Mouse (Mus musculus) limb, embryonic 12.5 days (tissue): ENCODE results near the gene Gm10837. TPM values are rescaled to one million over a fixed set of nuclear protein-coding genes. Genes with fewer than 3 reads are reported as not detected.
"Not testable (repeated sequence)": the region's sequence is repeated elsewhere in the genome, so short reads cannot be mapped to it uniquely, and the experiment has no call there.

Experiments
- ATAC-seq: fragments of 200-750 bp; cut with Nextera tagmentation; 2 replicates; pipeline ENCODE4 v1.8.0; 2017; ENCODE audit warnings: low read depth, moderate TSS enrichment; ENCODE audit not compliant: insufficient number of reproducible peaks, insufficient read depth, low FRiP score, low TSS enrichment
- H3K27ac ChIP-seq: fragments of 300-500 bp; sonication (generic); 2 replicates; pipeline ENCODE4 v1.5.1; 2016; ENCODE audit warnings: mild to moderate bottlenecking, moderate library complexity
- H3K27me3 ChIP-seq: fragments of 300-500 bp; sonication (generic); 2 replicates; pipeline ENCODE4 v1.6.1; 2016; ENCODE audit warnings: mild to moderate bottlenecking, moderate library complexity
- H3K36me3 ChIP-seq: fragments of 300-500 bp; sonication (generic); 2 replicates; pipeline ENCODE4 v1.6.1; 2016; ENCODE audit warnings: mild to moderate bottlenecking, moderate library complexity
- H3K4me1 ChIP-seq: fragments of 300-500 bp; sonication (generic); replicated peaks from 2 replicates; pipeline ENCODE4 v1.6.1; 2016
- H3K4me2 ChIP-seq: fragments of 300-500 bp; sonication (generic); 2 replicates; pipeline ENCODE4 v1.6.1; 2016; ENCODE audit warnings: mild to moderate bottlenecking, moderate library complexity
- H3K4me3 ChIP-seq: fragments of 300-500 bp; sonication (generic); replicated peaks from 2 replicates; pipeline ENCODE4 v1.5.1; 2016; ENCODE audit warnings: mild to moderate bottlenecking
- H3K9ac ChIP-seq: fragments of 300-500 bp; sonication (generic); replicated peaks from 2 replicates; pipeline ENCODE4 v1.6.1; 2016; ENCODE audit warnings: mild to moderate bottlenecking, moderate library complexity
- H3K9me3 ChIP-seq: fragments of 300-500 bp; sonication (generic); 2 replicates; pipeline ENCODE4 v1.6.1; 2016; ENCODE audit warnings: mild to moderate bottlenecking, moderate library complexity
- WGBS: fragments of 180-500 bp; shearing (Covaris S2); methylation state at CpG from one replicate; pipeline ENCODE4 v1.1.7; 2016; 5-methylcytosine and 5-hydroxymethylcytosine counted together
- polyA plus RNA-seq: library from polyadenylated mRNA; unstranded; fragments of >200 nt; fragmentation: Nextera tagmentation; extraction: Ambion mirVana; gene quantifications from 2 replicates; pipeline ENCODE4 v1.2.1, GENCODE M21; 2016

Gene Gm10837
- polyA plus RNA-seq, 1 experiment from 2014 or later: 0.18 TPM

DNA sequence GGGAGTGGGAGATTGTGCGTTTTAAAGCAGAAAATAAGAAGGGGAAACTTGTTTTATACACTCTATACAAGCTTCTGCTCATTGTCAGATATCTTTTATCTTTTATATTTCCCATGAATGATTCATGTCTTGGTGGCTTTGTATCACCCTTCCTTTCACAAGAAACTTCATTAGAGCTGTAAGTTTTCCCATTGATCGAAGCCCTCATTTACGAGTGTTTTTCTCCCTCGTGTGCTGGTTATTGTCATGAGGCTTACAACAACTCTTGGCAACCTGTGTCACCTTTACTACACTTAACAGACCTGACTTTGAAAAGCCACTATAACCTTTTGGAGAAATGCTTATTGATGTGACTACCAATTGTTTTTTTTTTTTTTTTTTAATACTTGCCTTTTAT lies 34.8 kb upstream of the Gm10837 start:
- peaks cover 41% of the 10 kb centered on the region for H3K27me3 ChIP-seq

DNA sequence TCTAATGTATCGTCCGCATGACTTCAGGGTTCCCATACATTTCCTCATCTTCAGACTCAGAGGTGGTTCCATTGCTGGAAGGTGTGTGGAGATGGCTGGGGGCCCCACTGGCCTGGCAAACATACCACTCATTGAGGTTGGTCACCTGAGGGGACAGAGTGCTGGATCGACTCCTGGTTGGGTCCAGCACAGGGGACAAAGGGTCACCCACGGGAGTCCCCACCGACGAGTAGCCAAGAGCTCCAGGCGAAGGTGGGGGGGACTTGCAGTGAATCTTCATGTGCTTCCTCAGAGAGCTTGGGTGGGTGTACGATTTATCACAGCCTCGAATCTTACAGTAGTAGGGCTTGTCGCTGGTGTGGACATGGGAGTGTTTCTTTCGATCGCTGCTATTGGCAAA lies 31.1 kb upstream of the Gm10837 start:
- not testable (repeated sequence) for H3K9me3 ChIP-seq, H3K36me3 ChIP-seq, H3K27ac ChIP-seq, H3K4me2 ChIP-seq, ATAC-seq, H3K4me3 ChIP-seq, H3K9ac ChIP-seq
- Histone ChIP-seq H3K4me1 (peaks cover 28% of the 10 kb centered on the region), H3K27me3 (peaks cover 32% of the 10 kb centered on the region)
- 89% methylated on average over 11 of the region's 12 CpGs for WGBS

More for the DNA sequence above, 34.8 kb upstream of the Gm10837 start:
- no peak overlapping the region for H3K4me2 ChIP-seq
- no peak for ATAC-seq
- peaks cover 44% of the 10 kb centered on the region for H3K4me1 ChIP-seq
- H3K9ac ChIP-seq: no peak overlapping the region
- no peak overlapping the region for H3K27ac ChIP-seq
- no peaks in the 10 kb centered on the region for H3K36me3 ChIP-seq
- no peaks in the 10 kb centered on the region for H3K9me3 ChIP-seq
- WGBS: 54% methylated on average over 4 of the region's 4 CpGs
- H3K4me3 ChIP-seq: no peak overlapping the region

DNA sequence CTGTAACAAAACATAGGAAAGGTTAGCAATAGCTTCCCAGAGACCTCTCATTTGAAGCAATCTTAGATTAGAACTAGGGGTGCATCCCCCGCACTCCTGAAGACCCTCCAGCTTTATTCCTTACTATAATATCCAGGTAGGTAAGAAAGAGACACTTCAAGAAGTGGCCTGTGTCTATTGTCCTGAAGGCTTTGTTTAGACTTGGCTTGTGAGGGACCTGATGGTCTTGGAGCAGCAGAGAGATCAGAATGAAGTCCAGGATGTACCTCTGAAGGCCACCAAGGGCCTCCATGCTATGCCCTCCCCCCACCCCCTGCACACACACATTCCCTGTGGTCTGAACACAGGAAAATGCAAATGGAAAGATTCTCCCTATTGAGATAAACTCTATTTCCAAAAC lies 30.6 kb upstream of the Gm10837 start:
- Histone ChIP-seq H3K4me2 (peak overlapping the region; percentile 13; the same call in 1 of the 2 replicates), H3K9ac (no peak overlapping the region), H3K4me1 (peaks cover 30% of the 10 kb centered on the region), H3K9me3 (no peaks in the 10 kb centered on the region), H3K4me3 (no peak overlapping the region; the same call in 1 of the 2 replicates), H3K36me3 (no peaks in the 10 kb centered on the region), H3K27ac (no peak overlapping the region), H3K27me3 (peaks cover 33% of the 10 kb centered on the region)
- WGBS: 88% methylated on average over 1 of the region's 1 CpGs
- no peak for ATAC-seq

DNA sequence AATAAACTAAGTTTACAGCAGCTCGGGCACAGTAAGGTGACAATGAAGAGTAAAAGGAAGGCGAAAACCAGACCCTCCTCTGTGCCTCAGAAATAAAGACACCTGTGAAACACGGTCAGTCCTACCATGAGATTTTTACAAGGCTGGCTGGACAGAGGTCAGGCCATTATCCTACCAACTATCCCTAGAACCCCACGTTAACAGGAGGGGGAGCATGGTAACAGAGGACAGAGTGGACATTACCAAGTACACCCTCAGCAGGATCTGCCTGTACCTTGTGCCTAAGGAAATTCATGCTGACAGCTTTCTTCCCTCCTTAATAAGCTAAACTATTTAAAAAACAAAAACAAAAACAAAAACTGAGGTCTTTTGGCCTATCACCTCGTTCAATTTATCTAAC lies 30.2 kb upstream of the Gm10837 start:
- Histone ChIP-seq H3K27me3 (peaks cover 37% of the 10 kb centered on the region), H3K36me3 (no peaks in the 10 kb centered on the region), H3K4me3 (no peak overlapping the region; the same call in 1 of the 2 replicates), H3K9ac (no peak overlapping the region), H3K4me1 (peaks cover 30% of the 10 kb centered on the region), H3K27ac (no peak overlapping the region), H3K9me3 (no peaks in the 10 kb centered on the region), H3K4me2 (peak overlapping the region; percentile 13)
- ATAC-seq: no peak
- 41% methylated on average over 5 of the region's 5 CpGs for WGBS

DNA sequence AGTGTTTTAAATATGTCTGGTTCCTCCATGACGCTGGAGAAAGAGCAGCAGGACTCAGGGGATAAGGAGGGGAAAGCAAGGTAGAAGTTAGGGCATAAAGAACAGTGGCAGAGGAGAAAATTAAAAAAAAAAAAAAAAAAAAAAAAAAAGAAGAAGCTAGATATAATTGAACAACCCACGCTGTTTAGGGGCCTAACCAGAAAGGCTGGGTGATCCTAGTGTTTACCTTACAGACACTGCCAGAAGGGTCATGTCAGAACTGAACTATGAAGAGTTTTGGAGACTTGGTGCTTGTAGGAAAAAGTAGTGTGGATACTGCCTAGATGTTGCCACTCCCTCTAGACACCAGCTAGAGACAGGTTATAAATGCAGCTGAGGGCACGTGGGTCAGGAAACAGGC lies 28.9 kb upstream of the Gm10837 start:
- Histone ChIP-seq H3K4me2 (peak overlapping the region; percentile 87), H3K36me3 (no peaks in the 10 kb centered on the region), H3K4me3 (peak overlapping the region; percentile 69), H3K9me3 (no peaks in the 10 kb centered on the region), H3K4me1 (peaks cover 30% of the 10 kb centered on the region), H3K9ac (peak overlapping the region; percentile 87), H3K27ac (0 out of 2 replicates have a peak overlapping the region, but pooled peaks have one; percentile 96), H3K27me3 (peaks cover 50% of the 10 kb centered on the region)
- 13% methylated on average over 3 of the region's 3 CpGs for WGBS
- no peak for ATAC-seq

DNA sequence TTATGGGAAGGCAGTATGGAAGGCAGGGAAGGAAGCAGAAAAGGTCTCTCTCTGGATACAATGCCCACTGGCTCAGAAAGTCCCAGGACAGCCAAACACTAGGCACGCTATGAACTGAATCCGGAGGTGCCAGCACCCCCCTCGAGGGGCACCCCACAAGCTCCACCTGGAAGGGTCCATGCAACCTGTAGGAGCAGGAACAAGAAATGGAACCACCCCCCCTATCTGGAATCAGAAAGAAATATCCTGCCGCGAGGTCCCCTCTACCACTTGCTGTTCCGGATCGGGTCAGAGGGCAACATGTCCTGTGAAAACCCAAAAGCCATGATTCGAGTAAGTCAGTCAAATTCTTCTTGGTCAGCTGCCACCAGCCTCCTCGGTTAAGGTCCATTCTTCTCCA lies 28.4 kb upstream of the Gm10837 start:
- peak overlapping the region; percentile 69 for H3K4me3 ChIP-seq
- H3K4me1 ChIP-seq: peaks cover 30% of the 10 kb centered on the region
- no peaks in the 10 kb centered on the region for H3K36me3 ChIP-seq
- no peak for ATAC-seq
- 10% methylated on average over 9 of the region's 9 CpGs for WGBS
- peaks cover 54% of the 10 kb centered on the region for H3K27me3 ChIP-seq
- peak overlapping the region; percentile 96 for H3K27ac ChIP-seq
- H3K9ac ChIP-seq: peak overlapping the region; percentile 87
- H3K9me3 ChIP-seq: no peaks in the 10 kb centered on the region
- peak overlapping the region; percentile 87 for H3K4me2 ChIP-seq

DNA sequence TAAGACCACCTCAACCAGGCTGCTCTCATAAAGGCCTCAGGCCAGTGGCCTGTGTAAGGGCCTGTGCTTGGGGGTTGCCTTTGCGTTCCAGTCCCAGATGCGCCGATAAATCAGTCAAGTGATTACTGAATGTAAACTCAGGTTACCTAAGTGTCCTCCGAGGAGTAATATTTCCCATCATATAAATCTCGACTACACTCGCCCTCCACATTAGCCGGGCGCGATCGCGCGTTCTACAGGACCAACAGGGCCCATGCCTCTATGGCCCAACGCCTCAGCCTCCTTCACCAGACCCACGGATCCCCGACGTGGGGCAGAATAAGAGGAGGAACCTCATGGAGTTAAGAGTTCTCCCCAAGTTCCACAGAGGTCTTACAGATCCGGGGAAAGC lies 27.7 kb upstream of the Gm10837 start:
- ATAC-seq: no peak; the same call in 1 of the 2 replicates
- peak overlapping the region; percentile 69 for H3K4me3 ChIP-seq
- no peaks in the 10 kb centered on the region for H3K36me3 ChIP-seq
- H3K9me3 ChIP-seq: no peaks in the 10 kb centered on the region
- peak overlapping the region; percentile 87 for H3K4me2 ChIP-seq
- H3K27me3 ChIP-seq: peaks cover 57% of the 10 kb centered on the region
- peak overlapping the region; percentile 87 for H3K9ac ChIP-seq
- H3K27ac ChIP-seq: peak overlapping the region; percentile 96
- peaks cover 30% of the 10 kb centered on the region for H3K4me1 ChIP-seq
- WGBS: 7% methylated on average over 17 of the region's 17 CpGs

DNA sequence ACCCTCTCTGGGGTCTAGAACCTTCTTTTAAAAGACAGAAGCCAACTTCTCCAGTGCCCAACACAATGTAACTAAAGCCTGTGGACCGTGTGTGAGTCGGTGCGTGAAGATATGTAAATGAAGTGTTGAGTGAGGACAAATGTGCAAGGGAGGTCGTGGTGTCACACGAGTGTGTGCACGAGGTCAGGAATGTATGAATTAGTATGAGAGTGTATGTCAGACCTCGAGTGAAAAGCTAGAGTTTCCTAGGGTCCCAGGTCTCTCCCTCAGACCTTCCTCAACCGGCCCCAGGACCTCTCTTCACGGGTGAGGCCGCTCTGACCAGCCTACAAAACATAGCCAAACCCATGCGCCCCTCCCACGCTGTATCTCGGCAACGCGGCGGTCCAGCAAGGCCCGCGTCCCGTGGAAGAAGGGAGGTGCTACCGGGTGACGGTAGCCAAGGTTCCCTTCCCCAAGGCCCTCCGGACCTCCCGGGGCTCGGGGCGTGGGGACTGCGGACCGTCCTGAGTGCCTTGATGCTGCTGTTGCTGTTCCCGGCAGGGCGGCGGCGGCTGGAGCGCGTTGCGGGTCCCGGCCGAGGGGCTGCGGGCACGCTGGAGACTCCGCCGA lies 27.2 kb upstream of the Gm10837 start:
- Histone ChIP-seq H3K9me3 (no peaks in the 10 kb centered on the region), H3K9ac (peak overlapping the region; percentile 87), H3K27ac (peak overlapping the region; percentile 96), H3K36me3 (no peaks in the 10 kb centered on the region), H3K27me3 (peaks cover 61% of the 10 kb centered on the region), H3K4me2 (peak overlapping the region; percentile 87), H3K4me1 (peaks cover 30% of the 10 kb centered on the region), H3K4me3 (peak overlapping the region; percentile 69)
- no peak for ATAC-seq
- WGBS: 1% methylated on average over 40 of the region's 40 CpGs

DNA sequence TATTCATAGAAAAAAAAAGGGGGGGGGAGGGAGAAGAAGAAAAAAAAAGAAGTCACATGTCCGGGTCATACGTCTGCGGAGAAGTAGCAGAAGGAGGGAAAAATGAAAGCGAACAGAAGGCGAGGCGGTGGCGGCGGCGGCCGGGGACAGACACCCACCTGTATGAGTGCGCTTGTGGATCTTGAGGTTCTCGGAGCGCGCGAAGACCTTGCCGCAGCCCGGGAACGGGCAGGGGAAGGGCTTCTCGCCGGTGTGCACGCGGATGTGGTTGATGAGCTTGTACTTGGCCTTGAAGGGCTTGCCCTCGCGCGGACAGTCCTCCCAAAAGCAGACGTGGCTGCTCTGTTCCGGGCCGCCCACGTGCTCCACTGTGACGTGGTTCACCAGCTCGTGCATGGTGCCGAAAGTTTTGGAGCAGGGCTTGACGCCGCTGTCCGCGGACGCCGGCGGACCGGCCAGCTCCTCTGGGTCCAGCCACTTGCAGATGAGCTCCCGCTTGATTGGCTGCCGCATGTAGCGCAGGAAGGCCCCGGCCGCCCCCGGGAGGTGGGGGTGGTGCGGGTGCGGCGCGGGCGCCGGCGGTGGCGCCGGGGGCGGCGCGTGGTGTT lies 26.5 kb upstream of the Gm10837 start:
- peak; percentile 4; the same call in 1 of the 2 replicates for ATAC-seq

DNA sequence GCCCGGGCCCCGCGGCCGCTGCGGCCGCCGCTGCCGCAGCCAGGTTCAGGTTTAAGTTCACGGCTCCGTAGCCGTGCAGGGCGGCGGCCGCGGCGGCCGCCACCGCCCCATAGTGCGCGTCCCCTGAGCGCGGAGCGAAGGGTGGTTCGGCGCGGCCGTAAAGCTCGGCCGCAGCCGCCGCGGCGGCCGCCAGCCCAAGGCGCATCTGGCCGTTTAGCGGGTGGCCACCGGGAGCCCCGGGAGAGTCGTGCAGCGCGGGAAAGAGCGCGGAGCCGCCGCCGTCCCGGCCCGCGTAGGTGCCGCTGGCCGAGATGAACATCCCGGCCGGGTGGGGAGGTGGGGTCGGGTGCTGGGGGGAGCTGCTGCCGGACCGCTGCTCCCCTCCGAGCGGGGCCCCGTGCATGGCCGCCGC lies 26.0 kb upstream of the Gm10837 start:
- Histone ChIP-seq H3K9ac (peak overlapping the region; percentile 87), H3K4me2 (peak overlapping the region; percentile 87), H3K4me3 (peak overlapping the region; percentile 69), H3K9me3 (no peaks in the 10 kb centered on the region), H3K27me3 (peaks cover 73% of the 10 kb centered on the region), H3K36me3 (no peaks in the 10 kb centered on the region), H3K27ac (peak overlapping the region; percentile 96), H3K4me1 (peaks cover 41% of the 10 kb centered on the region)
- no peak for ATAC-seq
- 0% methylated on average over 60 of the region's 62 CpGs for WGBS

More for the DNA sequence above, 26.5 kb upstream of the Gm10837 start:
- peaks cover 37% of the 10 kb centered on the region for H3K4me1 ChIP-seq
- peak overlapping the region; percentile 69 for H3K4me3 ChIP-seq
- H3K27ac ChIP-seq: peak overlapping the region; percentile 96
- not testable (repeated sequence) for H3K36me3 ChIP-seq, H3K9me3 ChIP-seq
- WGBS: under 1% methylated on average over 58 of the region's 58 CpGs
- H3K27me3 ChIP-seq: peaks cover 68% of the 10 kb centered on the region
- H3K4me2 ChIP-seq: peak overlapping the region; percentile 87
- H3K9ac ChIP-seq: peak overlapping the region; percentile 87

DNA sequence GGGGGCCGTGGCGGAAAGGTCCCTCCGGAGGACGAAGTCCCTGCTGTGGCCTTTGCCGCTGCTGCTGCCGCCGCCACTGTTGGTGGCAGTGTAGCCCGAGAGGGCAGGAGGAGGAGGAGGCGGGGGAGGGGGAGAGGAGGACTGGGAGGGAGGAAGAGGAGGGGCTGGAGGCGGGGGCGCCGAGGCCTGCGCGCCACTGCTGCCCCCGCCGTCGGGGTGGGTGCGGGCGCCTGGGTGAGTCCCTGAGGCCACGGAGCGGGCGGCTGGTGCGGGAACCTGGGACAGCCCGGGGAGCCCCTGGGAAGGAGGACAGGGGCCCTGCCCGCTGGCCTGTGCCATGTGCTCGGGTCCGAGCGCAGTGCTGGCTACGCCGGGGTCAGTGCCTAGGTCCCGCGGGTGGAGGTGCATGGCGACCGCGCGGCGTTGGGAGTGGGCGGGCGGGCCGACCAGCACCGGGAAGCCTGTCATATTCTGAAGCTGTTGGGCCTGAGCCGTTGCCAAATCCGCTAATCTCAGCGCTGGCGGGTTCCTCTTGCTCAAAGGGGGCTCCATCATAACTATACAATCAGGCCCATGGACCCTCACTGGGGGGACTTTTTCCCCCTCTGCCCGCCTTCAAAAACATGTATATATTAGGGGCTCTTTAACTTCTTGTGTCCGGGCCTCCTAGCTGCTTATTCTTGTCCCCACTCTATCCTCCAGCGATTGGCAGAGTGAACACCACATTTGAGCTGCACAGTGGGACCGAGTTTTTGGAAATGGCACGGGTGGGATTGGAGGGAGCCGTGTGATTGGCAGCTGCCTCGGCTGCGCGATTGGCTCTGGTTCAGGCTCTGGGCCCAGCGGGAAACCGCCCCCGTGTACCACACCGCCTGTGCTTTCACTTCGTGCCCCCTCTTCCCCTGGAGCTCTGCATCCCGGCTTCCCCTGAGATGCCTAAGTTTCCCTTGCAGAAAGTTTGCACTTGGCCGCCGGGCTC lies 25.3 kb upstream of the Gm10837 start, which contains the start of gene Zic5:
Gene Zic5, minus strand, starts transcription at position 915 of the 979 bp plus-strand sequence.
- WGBS: under 1% methylated on average over 49 of the region's 62 CpGs
- Histone ChIP-seq H3K9ac (peak within 1 kb of the TSS; percentile 87), H3K4me1 (peaks cover 40% of the 10 kb centered on the region)

More for the DNA sequence above, 25.3 kb upstream of the Gm10837 start, which contains the start of gene Zic5:
- ATAC-seq: peak; percentile 78
- no peaks in the 10 kb centered on the region for H3K9me3 ChIP-seq
- peak within 1 kb of the TSS; percentile 87 for H3K4me2 ChIP-seq
- H3K4me3 ChIP-seq: peak within 1 kb of the TSS; percentile 69
- H3K27ac ChIP-seq: peak within 1 kb of the TSS; percentile 96
- no peaks in the 10 kb centered on the region for H3K36me3 ChIP-seq
- peaks cover 73% of the 10 kb centered on the region for H3K27me3 ChIP-seq
